Mouse (Mus musculus): ENCODE data around the gene Spem2. TPM values are rescaled to one million over a fixed set of nuclear protein-coding genes. Genes with fewer than 3 reads are reported as not detected.

Gene Spem2
- total RNA-seq, 2 experiments from 2014 or later = not detected

DNA sequence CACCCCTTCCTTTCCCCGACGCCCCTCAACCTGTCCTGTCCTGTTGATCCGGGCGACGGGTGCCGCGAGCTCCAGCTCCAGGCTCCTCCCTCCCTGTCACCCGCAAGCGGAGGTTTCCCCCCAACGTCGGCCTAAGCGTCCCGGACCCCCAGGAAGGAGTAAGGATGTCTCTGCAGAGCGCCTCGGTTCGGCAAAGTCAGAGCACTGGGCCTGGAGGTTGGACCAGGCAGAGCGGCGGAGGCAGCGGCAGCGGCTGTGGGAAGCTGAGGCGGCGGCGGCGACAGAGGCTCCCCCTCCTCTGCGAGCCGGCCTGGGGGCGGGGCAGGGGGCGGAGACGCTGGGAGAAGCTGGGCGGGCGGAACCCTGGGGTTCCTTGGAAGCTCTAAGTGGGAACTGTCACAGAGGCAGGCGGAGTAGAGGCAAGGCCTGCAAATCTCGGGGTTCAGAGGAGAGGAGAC is 15.6 kb downstream of the Spem2 start:
- Histone ChIP-seq H3K27ac (peak overlapping the region; percentile 87), H3K4me3 (peak overlapping the region; percentile 78)
- DNase-seq = peak; percentile 93
- intact Hi-C loops (cut with DNase I) = loop anchor here (2.0 to 5.0 kb wide), 2 partner anchors 44 to 120 kb away; partner anchors contain the start of genes Polr2a and Senp3
- no peak for TF ChIP-seq CTCF (IDR thresholded peaks at IDR 0.05)

- H3K4me3 ChIP-seq = peak within 1 kb of the TSS; percentile 78
- no peak for DNase-seq
- no peak for TF ChIP-seq CTCF (IDR thresholded peaks at IDR 0.05)
- intact Hi-C loops (cut with DNase I) = loop anchor here (5.0 kb wide), 1 partner anchor 119 kb away; the partner anchor contains the start of gene Senp3
- H3K27ac ChIP-seq = peak within 1 kb of the TSS; percentile 87
These were observed 16.8 kb downstream of the Spem2 start, which contains the start of gene Fgf11 for GRCm38 (mm10) chr11:69801379-69801977. TSS of gene Fgf11 (minus strand) at chr11:69801857.

DNA sequence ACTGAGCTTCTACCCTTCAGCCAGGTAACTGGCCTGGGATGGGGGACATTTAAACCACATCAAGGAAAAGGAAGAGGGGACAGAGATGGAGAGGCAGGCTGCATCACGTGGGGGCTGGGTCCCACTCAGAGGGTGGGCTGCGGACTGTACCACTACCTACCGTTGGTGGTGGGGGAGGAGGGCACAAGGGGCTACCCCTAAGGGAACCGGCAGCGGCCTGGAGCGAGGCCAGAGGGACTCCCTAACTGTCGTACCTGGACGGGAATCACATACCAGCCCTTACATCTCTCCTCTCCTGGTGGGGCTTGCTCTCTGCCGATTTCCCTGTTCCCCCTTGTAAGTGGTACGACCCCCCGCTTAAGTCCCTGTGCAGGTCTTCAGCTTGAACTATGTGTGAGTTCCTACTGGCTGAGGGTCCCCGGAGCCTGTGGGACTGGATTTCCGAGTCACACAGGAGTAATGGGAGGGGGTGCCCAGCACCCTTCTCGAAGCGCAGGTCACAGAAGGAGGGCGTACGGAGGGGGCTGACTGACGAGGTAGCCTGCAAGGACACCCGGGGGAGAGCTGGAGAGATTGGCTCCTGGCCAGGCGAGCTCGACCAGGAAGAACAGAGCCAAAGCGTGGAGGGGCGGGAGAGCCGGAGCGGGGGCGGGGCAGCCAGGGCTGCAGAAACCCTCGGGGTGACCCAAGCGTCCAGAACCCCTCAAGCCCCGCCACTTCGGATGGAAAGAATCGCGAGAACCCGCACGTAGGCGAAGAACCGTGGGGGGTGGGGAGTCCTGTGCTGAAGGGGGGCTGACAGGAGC is 17.7 kb downstream of the Spem2 start:
- no peak for TF ChIP-seq CTCF (IDR thresholded peaks at IDR 0.05)
- peak; percentile 71 for DNase-seq
- Histone ChIP-seq H3K4me3 (peak overlapping the region; percentile 78), H3K27ac (peak overlapping the region; percentile 46; the same call in 1 of the 2 replicates)
- intact Hi-C loops (cut with DNase I) = loop anchor here (5.0 kb wide), 1 partner anchor 118 kb away; the partner anchor contains the start of gene Senp3

DNA sequence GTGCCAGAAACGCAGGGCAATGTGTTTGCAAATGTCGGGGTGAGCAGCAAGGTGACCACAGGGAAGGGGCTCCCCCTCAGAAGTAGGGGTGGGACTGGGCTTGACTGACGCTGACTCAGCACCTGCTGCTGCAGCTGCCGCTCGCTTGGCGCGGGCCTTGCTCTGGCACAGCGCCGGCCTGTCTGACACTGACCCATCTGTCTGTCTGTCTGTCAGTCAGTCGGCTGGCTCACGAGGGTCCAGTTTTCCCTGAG is 18.2 kb downstream of the Spem2 start:
- Histone ChIP-seq H3K4me3 (peak overlapping the region; percentile 78), H3K27ac (no peak overlapping the region)
- intact Hi-C loops (cut with DNase I) = loop anchor here (5.0 kb wide), 1 partner anchor 118 kb away; the partner anchor contains the start of gene Senp3
- no peak for TF ChIP-seq CTCF (IDR thresholded peaks at IDR 0.05)
- peak; percentile 69 for DNase-seq

DNA sequence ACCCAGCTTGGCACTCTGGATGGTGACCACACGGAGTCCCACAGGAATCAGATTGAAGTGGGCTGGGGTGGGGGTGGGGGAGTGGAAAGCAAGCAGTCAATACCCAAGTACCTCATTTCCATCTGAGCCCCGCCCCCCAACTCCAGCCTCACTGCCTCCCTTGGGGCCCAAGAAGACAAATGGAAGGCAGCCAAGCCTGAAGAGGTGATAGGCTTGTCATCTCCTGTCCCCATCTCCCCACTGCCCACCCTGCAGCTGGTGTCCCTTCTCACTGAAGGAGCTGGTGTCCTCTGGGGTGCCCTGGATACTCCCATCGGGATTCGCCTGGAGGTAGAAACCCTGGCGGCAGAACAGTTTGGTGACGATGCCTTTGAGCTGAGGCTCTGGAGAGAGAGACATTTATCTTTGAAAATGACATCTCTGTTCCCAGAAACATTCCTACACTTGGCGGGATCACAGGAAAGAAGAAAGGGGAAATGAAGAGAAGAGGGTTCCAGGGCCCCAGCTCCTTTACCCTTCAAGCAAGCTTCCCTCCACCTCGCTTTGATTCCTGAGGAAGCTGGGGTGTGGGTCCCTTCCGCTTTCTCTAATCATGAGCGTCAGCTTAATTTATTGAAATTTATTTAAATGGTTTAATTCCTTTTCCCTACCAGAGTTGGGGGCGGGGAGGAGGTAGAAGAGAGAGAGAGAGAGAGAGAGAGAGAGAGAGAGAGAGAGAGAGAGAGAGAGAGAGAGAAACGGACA is 18.7 kb downstream of the Spem2 start:
- Histone ChIP-seq H3K27ac (no peak overlapping the region), H3K4me3 (no peak overlapping the region)
- no peak for DNase-seq
- intact Hi-C loops (cut with DNase I) = loop anchor here (5.0 kb wide), 1 partner anchor 117 kb away; the partner anchor contains the start of gene Senp3
- TF ChIP-seq CTCF (IDR thresholded peaks at IDR 0.05) = no peak

DNA sequence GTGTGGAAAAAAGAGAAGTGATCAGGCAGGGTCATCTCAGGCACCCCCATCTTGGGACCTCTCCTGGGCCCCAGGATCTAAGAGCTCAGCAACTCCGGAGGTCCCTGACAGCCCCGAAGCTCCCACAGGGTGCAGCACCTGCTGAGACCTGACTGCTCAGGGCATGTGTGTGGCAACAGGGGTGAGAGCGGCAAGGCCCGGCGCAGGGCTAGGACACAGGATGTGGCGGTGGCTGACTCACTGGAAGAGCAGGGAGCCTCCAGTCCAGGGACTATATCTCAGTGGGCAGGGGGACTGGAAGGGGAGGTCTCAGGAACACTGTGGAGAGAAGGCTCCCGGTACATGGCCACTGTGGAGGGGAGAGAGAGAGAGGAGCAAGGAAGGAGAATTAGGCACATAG is 20.3 kb downstream of the Spem2 start:
- H3K4me3 ChIP-seq = no peak overlapping the region
- TF ChIP-seq CTCF (IDR thresholded peaks at IDR 0.05) = no peak
- no peak for DNase-seq
- no peak overlapping the region for H3K27ac ChIP-seq
- intact Hi-C loops (cut with DNase I) = no loop called here

DNA sequence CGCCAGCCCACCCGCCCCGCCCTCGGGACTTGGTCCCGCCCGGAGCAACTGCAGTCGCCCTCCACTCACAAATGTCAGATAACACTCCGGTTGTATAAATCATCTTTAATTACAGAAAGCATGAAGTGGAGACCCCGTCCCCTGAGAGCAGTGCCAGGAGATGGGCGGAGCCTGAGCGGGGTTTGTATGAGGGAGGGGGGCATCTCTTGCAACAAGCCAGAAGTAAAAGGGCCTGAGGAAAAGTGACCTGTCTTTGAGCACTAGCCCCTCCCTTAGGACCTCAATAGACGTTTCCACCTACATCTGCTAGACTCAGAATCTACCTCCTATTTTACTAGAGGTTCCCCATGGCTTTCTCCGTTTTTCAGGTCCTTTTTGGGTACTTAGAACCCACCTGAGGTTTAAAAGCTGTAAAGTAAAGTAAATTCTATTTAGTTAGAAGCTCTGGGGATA is 22.3 kb downstream of the Spem2 start:
- no peak for TF ChIP-seq CTCF (IDR thresholded peaks at IDR 0.05)
- Histone ChIP-seq H3K4me3 (peak overlapping the region; percentile 79), H3K27ac (peak overlapping the region; percentile 97)
- intact Hi-C loops (cut with DNase I) = loop anchor here (1.0 kb wide), 1 partner anchor 37 kb away; no protein-coding TSS in a partner anchor
- no peak for DNase-seq

DNA sequence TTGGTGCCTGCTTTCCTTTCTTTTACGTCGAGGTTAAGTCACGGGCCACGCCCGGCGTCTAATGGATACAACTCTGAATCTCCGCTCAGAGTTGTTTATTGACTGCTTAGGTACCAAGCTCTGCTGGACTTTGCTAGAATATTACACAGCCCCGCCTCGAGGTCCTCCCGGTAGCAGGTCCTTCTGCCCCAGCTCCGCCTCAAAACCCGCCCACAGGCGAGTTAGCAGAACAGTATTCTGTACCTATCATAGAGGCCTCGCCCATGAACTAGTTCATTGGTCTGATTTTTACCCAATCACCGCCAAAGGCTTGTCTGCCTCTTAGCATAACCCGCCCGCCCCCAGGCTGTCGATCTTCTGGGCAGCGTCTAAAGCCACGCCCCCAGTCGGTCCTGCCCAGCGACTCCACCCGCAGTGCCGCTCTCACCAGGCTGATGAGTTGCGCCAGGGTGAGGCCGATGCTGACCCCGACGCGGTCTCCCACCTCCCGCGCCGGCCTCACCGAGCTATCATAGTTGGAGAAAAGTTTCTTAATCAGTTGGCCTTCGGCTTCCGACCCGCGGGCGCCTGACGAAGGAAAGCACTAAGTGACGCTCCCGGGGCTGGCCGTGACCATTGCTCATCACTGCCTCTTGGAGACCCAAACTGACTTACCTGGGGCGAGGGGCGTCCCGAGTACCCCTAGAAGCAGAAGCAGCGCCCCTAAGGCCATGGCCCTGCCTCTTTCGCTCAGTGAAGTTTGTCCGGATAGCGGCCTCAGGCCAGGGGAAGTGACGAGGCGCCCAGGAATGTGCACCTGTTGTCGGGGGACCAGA is 22.9 kb downstream of the Spem2 start, which contains the start of gene Chrnb1:
Gene Chrnb1, minus strand, starts transcription at position 776 of the 815 bp plus-strand sequence.
- DNase-seq = peak; percentile 97
- peak within 1 kb of the TSS; percentile 79 for H3K4me3 ChIP-seq
- TF ChIP-seq CTCF (IDR thresholded peaks at IDR 0.05) = no peak
- intact Hi-C loops (cut with DNase I) = loop anchor here (1.0 kb wide), 1 partner anchor 36 kb away; no protein-coding TSS in a partner anchor
- H3K27ac ChIP-seq = peak within 1 kb of the TSS; percentile 97

DNA sequence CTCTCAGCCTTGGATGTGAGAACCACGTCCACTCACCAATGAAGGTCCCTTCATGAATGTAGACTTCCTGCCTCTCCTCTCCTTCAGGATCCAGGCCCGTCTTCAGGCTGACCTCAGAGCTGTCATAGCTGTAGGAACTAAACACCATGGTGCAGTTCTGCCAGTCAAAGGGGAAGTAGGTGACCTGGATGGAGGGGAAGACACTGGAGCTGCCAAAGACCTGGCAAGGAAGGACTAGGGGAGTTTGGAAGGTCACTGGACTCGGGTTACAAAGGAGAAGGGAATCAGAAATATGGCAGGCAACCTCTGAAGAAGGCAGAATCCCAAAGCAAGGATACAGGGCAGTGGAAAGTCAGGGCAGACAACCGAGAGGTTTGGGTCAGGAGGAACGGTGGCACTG is 24.8 kb downstream of the Spem2 start:
- peak; percentile 62 for DNase-seq
- Histone ChIP-seq H3K27ac (peak overlapping the region; percentile 79), H3K4me3 (peak overlapping the region; percentile 13; the same call in 1 of the 2 replicates)
- TF ChIP-seq CTCF (IDR thresholded peaks at IDR 0.05) = no peak
- intact Hi-C loops (cut with DNase I) = no loop called here

DNA sequence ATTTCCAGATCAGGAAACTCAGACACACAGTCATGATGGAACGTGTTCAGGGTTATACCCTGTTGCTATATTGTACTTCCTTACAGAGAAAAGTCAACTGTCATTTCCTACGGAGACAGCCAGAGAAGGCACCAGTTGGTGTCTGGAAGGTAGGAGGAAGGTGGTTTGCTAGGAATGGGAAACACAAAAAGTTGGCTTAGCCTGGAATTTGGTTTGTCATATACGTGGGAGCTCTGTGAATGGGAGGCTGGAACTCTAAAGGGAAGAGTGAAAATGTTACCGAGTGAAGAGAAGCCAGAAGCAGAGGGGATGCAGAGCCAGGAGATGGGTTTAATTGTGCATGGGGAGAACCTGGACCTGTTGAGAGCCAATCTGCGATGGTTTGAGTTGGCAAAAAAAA is 26.8 kb downstream of the Spem2 start:
- Histone ChIP-seq H3K27ac (no peak overlapping the region), H3K4me3 (no peak overlapping the region)
- DNase-seq = no peak
- no peak for TF ChIP-seq CTCF (IDR thresholded peaks at IDR 0.05)
- intact Hi-C loops (cut with DNase I) = loop anchor here (2.0 kb wide), 1 partner anchor 17 kb away; no protein-coding TSS in a partner anchor

- no peak for TF ChIP-seq CTCF (IDR thresholded peaks at IDR 0.05)
- intact Hi-C loops (cut with DNase I) = no loop called here
- Histone ChIP-seq H3K4me3 (no peak overlapping the region), H3K27ac (no peak overlapping the region)
- no peak for DNase-seq
These were observed 28.8 kb downstream of the Spem2 start for GRCm38 (mm10) chr11:69789431-69789830.

Measured in gastrocnemius, adult 2 months (tissue).